Mouse (Mus musculus) cerebellum, adult (tissue): ENCODE measurements around the gene Olfm2.
"Not testable (repeated sequence)": the region's sequence is repeated elsewhere in the genome, so short reads cannot be mapped to it uniquely, and the experiment has no call there.

Experiments used
- ATAC-seq: cut with Nextera tagmentation; 2 replicates; pipeline ENCODE4 v1.9.2; 2017; ENCODE audit warnings: mild to moderate bottlenecking, moderate library complexity, mixed read lengths; ENCODE audit not compliant: insufficient number of reproducible peaks, low FRiP score, low TSS enrichment

The Olfm2 gene

GRCm38 (mm10) chr9:20662874-20663273 is 83.3 kb downstream of the Olfm2 start:
- no peak for ATAC-seq

GRCm38 (mm10) chr9:20662325-20662724 is 83.8 kb downstream of the Olfm2 start:
- 0 out of 2 replicates have a peak, but pooled peaks have one; percentile 29 for ATAC-seq

- ATAC-seq: no peak
These were observed 88.6 kb downstream of the Olfm2 start for GRCm38 (mm10) chr9:20657546-20657945.

- ATAC-seq: no peak
These were observed 92.3 kb downstream of the Olfm2 start for GRCm38 (mm10) chr9:20653859-20654258.

GRCm38 (mm10) chr9:20652260-20652658 is 93.9 kb downstream of the Olfm2 start:
- ATAC-seq: no peak

- peak; percentile 98 for ATAC-seq
These were observed 94.4 kb downstream of the Olfm2 start, which contains the start of gene Pin1 for GRCm38 (mm10) chr9:20651602-20652259. TSS of gene Pin1 (plus strand) at chr9:20652095.

- ATAC-seq: no peak
These were observed 101.0 kb downstream of the Olfm2 start for GRCm38 (mm10) chr9:20645121-20645520.

- ATAC-seq: peak; percentile 80
These were observed 101.6 kb downstream of the Olfm2 start, which contains the start of gene Fbxl12 for GRCm38 (mm10) chr9:20644360-20645081. TSS of gene Fbxl12 (minus strand) at chr9:20644767.

GRCm38 (mm10) chr9:20643781-20644180 is 102.4 kb downstream of the Olfm2 start:
- ATAC-seq: no peak

GRCm38 (mm10) chr9:20642896-20643466 is 103.2 kb downstream of the Olfm2 start:
- ATAC-seq: no peak

GRCm38 (mm10) chr9:20642101-20642895 is 103.9 kb downstream of the Olfm2 start, which contains the start of gene Ubl5:
TSS of gene Ubl5 (plus strand) at chr9:20642878.
- ATAC-seq: no peak

GRCm38 (mm10) chr9:20641501-20641900 is 104.6 kb downstream of the Olfm2 start:
- ATAC-seq: no peak

GRCm38 (mm10) chr9:20639486-20639885 is 106.7 kb downstream of the Olfm2 start:
- ATAC-seq: no peak

GRCm38 (mm10) chr9:20638552-20638951 is 107.6 kb downstream of the Olfm2 start:
- no peak for ATAC-seq

GRCm38 (mm10) chr9:20636790-20637189 is 109.4 kb downstream of the Olfm2 start:
- no peak for ATAC-seq

- ATAC-seq: no peak
These were observed 109.9 kb downstream of the Olfm2 start for GRCm38 (mm10) chr9:20636256-20636655.

- ATAC-seq: not testable (repeated sequence)
These were observed 110.5 kb downstream of the Olfm2 start for GRCm38 (mm10) chr9:20635676-20636075.

GRCm38 (mm10) chr9:20631332-20631731 is 114.8 kb downstream of the Olfm2 start:
- no peak for ATAC-seq
